Mouse (Mus musculus): Measurements from ENCODE around the gene Atg2b. TPM values are rescaled to one million over a fixed set of nuclear protein-coding genes. Genes with fewer than 3 reads are reported as not detected.

The Atg2b gene
- total RNA-seq (2022), result 10 to 100 TPM; 16.8 to 20.5 (median 19.0) TPM

DNA sequence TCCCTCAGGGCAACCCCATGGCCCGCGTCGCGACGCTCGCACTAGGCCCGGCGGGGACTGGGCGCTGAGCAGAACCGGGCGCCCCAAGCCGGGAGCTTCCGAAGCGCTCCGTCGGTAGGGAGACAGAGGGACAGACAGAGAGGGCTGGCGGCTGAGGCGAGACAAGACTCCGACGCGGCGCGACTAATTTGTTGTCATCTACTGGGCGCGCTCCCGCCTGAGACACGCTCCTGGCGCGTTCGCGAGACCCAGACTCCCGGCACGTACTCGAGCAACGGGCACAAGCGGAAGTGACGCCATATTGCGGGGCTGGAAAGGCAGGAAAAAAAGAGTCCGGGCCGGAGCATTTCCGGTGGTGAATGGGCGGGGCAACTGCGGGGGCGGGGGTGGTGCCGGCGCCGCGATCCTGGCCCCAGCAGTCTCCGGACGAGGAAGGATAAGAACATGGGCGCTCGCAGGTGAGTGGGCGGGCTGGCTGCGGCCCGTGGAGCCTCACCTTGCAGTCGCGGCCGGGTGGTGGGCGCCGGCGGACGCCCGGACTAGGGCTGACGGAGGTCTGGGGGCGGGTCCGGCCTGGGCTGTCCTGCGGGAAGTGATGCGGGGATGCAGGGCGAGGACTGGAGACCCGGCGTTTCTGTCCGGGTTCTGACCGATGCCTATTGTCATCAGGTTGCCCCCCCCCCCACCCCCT lies at the start of gene Atg2b:
Gene Atg2b (minus strand): TSS at position 211 of the 691 bp plus-strand sequence.
- DNase-seq (ENCODE audit: low spot score in 2 of 2), result peak; percentile 88 to 92

- DNase-seq (ENCODE audit: low spot score in 2 of 2), result no peak
These were observed 48.6 kb upstream of the Atg2b start for GRCm38 (mm10) chr12:105733370-105734159.

DNA sequence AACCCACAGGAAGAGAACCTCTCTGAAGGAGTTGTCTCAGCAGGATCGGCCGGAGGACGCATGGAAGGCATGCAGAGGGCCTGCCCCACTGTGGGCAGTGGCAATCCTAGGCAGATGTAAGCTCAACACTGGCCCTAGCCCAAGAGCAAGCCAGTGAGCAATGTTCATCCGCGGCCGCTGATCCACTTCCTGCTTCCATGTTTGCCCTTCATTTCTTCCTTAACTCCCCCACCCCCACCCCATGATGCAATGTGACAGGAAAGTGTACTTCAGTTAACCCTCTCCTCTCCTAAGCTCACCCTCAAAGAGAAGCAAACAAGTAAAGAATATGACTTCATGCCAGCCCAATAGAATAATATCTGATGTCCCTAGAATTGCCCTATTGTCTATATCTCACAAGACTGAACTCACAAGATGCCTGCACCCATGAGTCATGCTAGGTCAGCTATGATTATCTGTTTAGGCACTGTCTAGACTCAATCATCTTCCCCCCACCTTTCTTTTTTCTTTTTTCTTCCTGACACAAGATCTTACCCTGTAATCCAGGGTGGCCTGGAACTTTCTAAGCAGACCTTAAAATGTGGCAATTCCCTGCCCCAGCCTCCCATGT lies 45.9 kb upstream of the Atg2b start:
- no peak for DNase-seq (ENCODE audit: low spot score in 2 of 2)

DNA sequence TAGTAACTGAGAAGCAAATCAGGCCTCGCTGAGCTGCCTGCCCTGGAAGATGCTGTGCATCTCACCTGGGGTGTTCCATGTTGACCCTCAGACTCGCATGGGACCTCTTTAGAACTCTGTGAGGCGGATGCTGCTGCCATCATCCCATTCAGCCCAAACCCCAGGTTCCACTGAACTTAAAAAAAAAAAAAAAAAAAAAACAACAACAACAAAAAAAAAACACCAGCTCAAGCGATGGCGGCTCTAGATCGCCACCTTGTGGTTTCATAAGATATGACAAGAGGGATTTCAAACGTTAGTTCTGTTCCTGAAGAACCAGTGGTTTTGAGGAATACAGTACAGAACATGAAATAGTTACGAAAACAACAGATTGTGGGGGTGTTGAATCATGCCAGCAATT lies 43.0 kb upstream of the Atg2b start:
- no peak for DNase-seq (ENCODE audit: low spot score in 2 of 2)

DNA sequence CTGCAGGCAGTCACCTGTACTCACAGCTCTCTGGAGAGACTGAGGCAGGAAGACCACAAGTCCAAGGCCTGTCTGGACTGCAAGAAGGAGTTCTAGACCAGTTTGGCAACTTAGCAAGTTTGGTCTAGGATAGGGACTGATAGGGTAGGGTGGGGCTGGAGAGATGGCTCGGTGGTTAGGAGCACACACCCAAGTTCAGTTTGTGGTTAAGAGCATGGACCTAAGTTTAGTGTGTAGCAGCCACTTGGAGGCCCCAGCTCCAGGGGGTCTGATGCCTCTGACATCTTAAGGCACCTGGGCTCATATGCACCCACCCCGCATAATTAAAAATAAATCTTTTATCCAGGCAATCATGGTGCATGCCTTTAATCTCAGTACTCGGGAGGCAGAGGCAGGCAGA lies 42.3 kb upstream of the Atg2b start:
- DNase-seq (ENCODE audit: low spot score in 2 of 2), result no peak

GRCm38 (mm10) chr12:105725736-105726135 lies 40.7 kb upstream of the Atg2b start:
- DNase-seq (ENCODE audit: low spot score in 2 of 2), result no peak

DNA sequence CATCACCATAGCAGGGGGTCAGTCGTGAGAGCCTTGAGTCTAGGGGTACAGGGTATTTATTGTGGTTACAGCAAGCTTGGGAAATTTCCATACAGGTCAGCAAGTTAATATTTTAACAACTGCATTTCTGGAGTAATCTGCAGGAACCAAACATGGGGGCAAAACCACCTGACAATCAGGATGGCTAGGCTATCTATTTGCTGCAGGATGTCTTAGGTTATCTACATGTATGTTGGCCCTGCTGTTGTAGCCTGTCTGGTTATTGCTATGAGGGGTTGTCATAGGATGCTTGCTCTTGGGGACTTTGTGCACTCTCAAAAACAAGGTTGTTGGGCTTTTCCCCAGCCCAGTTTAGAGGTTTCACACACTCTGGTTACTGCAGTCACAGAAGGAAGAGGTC lies 39.6 kb upstream of the Atg2b start:
- DNase-seq (ENCODE audit: low spot score in 2 of 2), result no peak

- no peak for DNase-seq (ENCODE audit: low spot score in 2 of 2)
These were observed 37.6 kb upstream of the Atg2b start for GRCm38 (mm10) chr12:105722657-105723056.

GRCm38 (mm10) chr12:105721452-105722132 lies 36.6 kb upstream of the Atg2b start:
- DNase-seq (ENCODE audit: low spot score in 2 of 2), result no peak

DNA sequence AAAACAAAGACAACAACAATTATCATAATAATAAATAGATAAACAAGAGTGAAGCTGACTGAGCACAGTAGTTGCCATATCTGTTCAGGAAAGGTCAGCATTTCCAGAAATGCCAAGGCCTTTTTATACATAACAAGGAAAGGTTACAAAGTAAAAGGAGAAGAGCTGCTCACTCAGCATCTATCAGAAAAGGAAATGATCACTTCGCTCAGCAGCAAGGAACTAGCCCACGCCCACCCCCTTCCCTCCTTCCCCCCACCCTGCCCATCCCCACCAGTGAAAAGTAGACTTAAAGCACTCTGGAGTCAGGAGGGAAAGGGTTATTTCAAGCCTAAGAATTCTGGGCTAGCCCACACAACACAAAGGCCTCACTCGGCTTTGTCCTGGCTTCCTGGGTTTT lies 35.2 kb upstream of the Atg2b start:
- no peak for DNase-seq (ENCODE audit: low spot score in 2 of 2)

- no peak for DNase-seq (ENCODE audit: low spot score in 2 of 2)
These were observed 33.6 kb upstream of the Atg2b start for GRCm38 (mm10) chr12:105718616-105719015.

DNA sequence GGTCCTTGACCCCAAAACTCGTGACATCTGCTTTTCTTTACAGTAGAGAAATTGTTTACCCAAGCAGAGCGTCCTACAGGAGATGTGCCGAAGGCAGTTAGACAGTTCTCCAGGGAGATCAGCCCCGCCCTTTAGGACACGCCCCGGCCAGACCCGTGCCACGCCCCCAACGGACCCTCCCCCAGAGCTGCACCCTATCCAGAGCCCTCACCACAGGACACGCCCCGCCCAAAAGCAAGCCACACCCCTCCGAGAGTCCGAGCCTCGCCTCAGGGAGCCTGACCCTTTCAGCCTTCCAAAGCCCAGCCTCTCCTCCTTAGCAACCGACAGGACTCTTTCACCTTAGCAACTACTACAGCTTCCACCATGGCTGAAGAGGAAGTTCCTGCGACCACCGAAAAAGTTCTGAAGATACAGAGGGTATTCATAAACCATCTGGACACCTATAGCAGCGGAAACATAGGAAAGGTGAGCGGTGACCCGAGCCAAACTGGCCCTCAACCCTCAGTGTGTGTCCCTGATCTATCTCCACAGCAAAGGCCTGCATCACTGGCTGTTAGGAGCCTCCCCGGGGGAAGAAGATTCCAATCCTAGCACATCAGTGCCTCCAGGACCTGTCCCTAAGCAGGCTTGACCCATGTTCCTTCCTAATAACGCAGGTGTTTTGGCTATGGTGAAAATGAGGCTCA lies 20.9 kb upstream of the Atg2b start, which contains the start of gene Ak7:
Gene Ak7 (plus strand): TSS at position 178 of the 689 bp plus-strand sequence.
- DNase-seq (ENCODE audit: low spot score in 2 of 2), result peak; percentile 67 to 72

- no peak for DNase-seq (ENCODE audit: low spot score in 2 of 2)
These were observed 15.4 kb upstream of the Atg2b start for GRCm38 (mm10) chr12:105700433-105700832.

DNA sequence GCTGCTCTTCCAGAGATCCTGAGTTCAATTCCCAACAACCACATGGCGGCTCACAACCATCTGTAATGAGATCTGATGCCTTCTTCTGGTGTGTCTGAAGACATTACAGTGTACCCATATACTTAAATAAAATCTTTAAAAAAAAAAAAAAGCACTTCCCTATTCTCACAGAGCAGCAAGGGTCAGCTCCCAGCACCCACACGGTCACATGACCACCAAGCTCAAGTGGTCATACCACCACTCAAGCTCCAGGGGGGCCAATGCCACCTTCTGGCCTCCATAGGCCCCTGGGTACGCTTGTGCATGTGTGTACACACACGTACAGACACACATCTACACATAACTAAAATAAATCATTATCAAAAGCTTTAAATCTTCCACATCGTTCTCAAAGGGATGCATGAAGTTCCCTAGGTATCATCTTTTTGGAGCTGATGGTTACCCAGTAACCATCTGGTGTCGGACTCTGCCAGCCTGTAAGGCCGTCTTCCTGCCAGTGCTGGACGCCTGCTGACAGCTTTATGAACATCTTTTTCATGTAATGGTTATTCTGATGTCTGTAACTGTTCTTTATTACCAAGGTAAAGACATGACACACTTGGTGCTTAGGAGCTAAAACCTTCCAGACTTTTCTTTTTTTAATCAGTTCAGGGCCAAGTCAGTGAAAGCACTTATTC lies 12.2 kb upstream of the Atg2b start:
- no peak for DNase-seq (ENCODE audit: low spot score in 2 of 2)

GRCm38 (mm10) chr12:105695848-105696247 lies 10.8 kb upstream of the Atg2b start:
- DNase-seq (ENCODE audit: low spot score in 2 of 2), result no peak

DNA sequence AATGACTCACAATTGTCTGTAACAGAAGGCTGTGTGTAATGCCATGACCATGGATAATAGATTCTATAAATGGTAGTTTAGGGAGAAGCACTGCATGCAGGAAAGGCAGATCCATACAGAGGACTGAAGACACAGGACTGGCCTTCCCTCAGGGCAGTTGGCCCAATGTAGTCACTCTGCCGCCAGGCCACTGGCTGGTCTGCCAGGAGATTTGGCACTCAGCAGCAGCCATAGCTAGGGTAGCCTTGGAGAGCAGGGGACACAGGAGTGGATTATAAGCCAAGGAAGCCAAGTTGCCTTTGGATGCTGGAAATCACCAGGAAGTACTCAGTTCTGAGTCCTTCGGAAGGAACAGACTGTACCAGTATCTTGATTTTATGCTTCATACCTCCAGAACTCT lies 9.0 kb upstream of the Atg2b start:
- DNase-seq (ENCODE audit: low spot score in 2 of 2), result no peak

- no peak for DNase-seq (ENCODE audit: low spot score in 2 of 2)
These were observed 4.4 kb upstream of the Atg2b start for GRCm38 (mm10) chr12:105689435-105689834.

DNA sequence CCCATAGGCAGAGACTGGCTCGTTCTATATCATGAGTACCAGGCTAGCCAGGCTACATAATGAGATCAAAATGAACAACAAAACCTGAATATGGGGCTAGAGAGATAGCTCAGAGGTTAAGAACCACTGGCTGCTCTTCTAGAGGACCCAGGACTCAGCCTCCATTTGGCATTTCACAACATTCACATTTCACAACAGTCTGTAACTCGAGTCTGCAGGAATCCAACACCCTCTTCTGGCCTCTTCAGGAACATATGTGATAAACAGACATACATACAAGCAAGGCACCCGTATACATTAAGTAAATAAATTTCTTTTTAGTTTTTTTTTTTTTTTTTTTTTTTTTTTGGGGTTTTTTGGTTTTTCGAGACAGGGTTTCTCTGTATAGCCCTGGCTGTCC lies 3.5 kb upstream of the Atg2b start:
- no peak for DNase-seq (ENCODE audit: low spot score in 2 of 2)

DNA sequence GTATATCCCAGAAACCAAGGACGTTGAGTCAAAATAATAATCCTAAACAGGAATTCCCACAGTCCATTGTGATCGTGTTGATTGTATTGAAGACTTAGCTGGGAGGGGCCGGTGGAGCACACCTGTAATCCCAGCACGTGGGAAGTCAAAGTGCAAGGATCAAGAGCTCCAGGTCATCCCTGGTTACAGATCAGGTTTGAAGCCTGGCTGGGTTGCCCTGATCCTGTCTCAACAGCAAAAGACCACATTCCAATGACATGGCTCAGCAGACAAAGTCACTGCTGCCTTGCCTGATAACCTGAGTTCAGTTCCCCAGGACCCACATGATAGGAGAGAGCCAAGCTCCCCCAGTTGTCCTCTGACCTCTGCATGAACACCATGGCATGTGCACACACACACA lies 2.4 kb upstream of the Atg2b start:
- DNase-seq (ENCODE audit: low spot score in 2 of 2), result no peak

- DNase-seq (ENCODE audit: low spot score in 2 of 2), result no peak
These were observed 1.8 kb upstream of the Atg2b start for GRCm38 (mm10) chr12:105686791-105687190.
